Comparison of ENCODE assay signal across 1 mouse cellular context in the genomic region with DNA sequence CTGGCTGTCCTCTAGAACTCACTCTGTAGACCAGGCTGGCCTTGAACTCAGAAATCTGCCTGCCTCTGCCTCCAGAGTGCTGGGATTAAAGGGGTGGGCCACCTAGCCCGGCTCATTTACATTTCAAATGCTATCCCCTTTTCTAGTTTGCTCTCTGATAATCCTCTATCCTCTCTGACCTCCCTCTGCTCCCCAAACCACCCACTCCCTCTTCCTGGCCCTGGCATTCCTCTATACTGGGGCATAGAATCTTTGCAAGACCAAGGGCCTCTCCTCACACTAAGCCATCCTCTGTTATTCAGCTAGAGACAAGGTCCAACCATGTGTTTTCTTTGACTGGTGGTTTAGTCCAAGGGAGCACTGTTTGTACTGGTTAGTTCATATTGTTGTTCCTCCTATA. TPM values are rescaled to one million over a fixed set of nuclear protein-coding genes. Genes with fewer than 3 reads are reported as not detected.
"Had no signal": no experiment of that assay in that cellular context is flagged by ENCODE, and none has a peak within 500 bp of the region (broad histone marks: within the 10 kb centered on the region; RNA-seq: fewer than 3 reads in every experiment).

No protein-coding gene starts in this region.

RNA-seq across cellular contexts. Expression of gene Gm13212, which starts 9.2 kb away (rescaled TPM):
- polyA plus RNA-seq: small intestine, adult 2 months had no signal
